Mouse (Mus musculus) kidney, embryonic 16.5 days (tissue): ENCODE data around the gene Rpusd1. TPM values are rescaled to one million over a fixed set of nuclear protein-coding genes. Genes with fewer than 3 reads are reported as not detected.

Source experiments
- ATAC-seq: fragments of 200-750 bp; cut with Nextera tagmentation; 2 replicates; pipeline ENCODE4 v1.8.0; 2017; ENCODE audit warnings: moderate TSS enrichment; ENCODE audit not compliant: low FRiP score, low TSS enrichment
- H3K27ac ChIP-seq: fragments of 300-500 bp; sonication (generic); 2 replicates; pipeline ENCODE4 v1.5.1; 2014; ENCODE audit warnings: low read length
- H3K27me3 ChIP-seq: fragments of 300-500 bp; sonication (generic); 2 replicates; pipeline ENCODE4 v1.6.1; 2014; ENCODE audit warnings: low read length, control low read depth, mixed read lengths; ENCODE audit not compliant: insufficient read depth
- H3K36me3 ChIP-seq: fragments of 300-500 bp; sonication (generic); 2 replicates; pipeline ENCODE4 v1.6.1; 2014; ENCODE audit warnings: low read length, control low read depth, mixed read lengths; ENCODE audit not compliant: insufficient read depth
- H3K4me1 ChIP-seq: fragments of 300-500 bp; sonication (generic); 2 replicates; pipeline ENCODE4 v1.6.1; 2014; ENCODE audit warnings: low read length, control low read depth, mixed read lengths; ENCODE audit not compliant: insufficient read depth
- H3K4me2 ChIP-seq: fragments of 300-500 bp; sonication (generic); replicated peaks from 2 replicates; pipeline ENCODE4 v1.6.1; 2014; ENCODE audit warnings: low read depth, low read length
- H3K4me3 ChIP-seq: fragments of 300-500 bp; sonication (generic); 2 replicates; pipeline ENCODE4 v1.5.1; 2014; ENCODE audit warnings: mild to moderate bottlenecking, low read length
- H3K9ac ChIP-seq: fragments of 300-500 bp; sonication (generic); replicated peaks from 2 replicates; pipeline ENCODE4 v1.6.1; 2014; ENCODE audit warnings: low read length
- H3K9me3 ChIP-seq: fragments of 300-500 bp; sonication (generic); 2 replicates; pipeline ENCODE4 v1.6.1; 2016; ENCODE audit warnings: low read length, control low read depth
- WGBS: fragments of 180-500 bp; shearing (Covaris S2); extraction: QIAGEN DNeasy Blood & Tissue Kit; methylation state at CpG from one replicate; pipeline ENCODE4 v1.1.7; 2014; 5-methylcytosine and 5-hydroxymethylcytosine counted together
- polyA plus RNA-seq: library from polyadenylated mRNA; unstranded; fragments of >200 nt; fragmentation: Nextera tagmentation; extraction: Ambion mirVana; gene quantifications from 2 replicates; pipeline ENCODE4 v1.2.1, GENCODE M21; 2015

Rpusd1 gene
- polyA plus RNA-seq: 26.2 and 26.8 TPM in 2 replicates

GRCm38 (mm10) chr17:25727265-25728008 lies at the start of gene Rpusd1, which contains the start of gene Chtf18:
TSS of gene Rpusd1 (plus strand) at chr17:25727670.
TSS of gene Chtf18 (minus strand) at chr17:25727419.
- Histone ChIP-seq H3K9me3 (no peaks in the 10 kb centered on the region), H3K27ac (0 out of 2 replicates have a peak within 1 kb of the TSS, but pooled peaks have one; percentile 49), H3K4me3 (peak within 1 kb of the TSS; percentile 64), H3K4me2 (peak within 1 kb of the TSS; percentile 94), H3K36me3 (peaks cover 17% of the 10 kb centered on the region; the same call in 1 of the 2 replicates), H3K9ac (peak within 1 kb of the TSS; percentile 83), H3K4me1 (peaks cover 19% of the 10 kb centered on the region), H3K27me3 (no peaks in the 10 kb centered on the region)
- WGBS: under 1% methylated on average over 37 of the region's 37 CpGs
- ATAC-seq: peak; percentile 98

DNA sequence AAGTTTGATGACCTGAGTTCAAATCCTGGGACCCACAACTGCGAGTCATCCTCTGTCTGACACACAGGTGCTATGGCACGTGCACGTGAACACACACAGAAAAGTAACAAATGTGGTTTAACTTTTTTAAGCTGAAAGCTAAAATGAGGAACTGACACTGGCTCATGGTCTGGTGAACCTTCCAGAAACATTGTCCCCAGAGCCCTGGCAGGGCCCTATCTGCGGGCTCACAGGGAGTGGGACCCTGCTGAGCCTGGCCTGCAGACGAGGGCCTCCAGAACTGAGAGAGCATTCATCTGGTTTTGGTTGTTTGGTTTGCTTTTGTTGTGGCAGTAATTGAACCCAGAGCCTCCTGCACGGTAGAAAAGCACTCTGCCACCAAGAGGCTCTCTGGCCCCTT lies 49.5 kb upstream of the Rpusd1 start:
- no peak for ATAC-seq
- Histone ChIP-seq H3K27me3 (no peaks in the 10 kb centered on the region), H3K9me3 (no peaks in the 10 kb centered on the region; the same call in 1 of the 2 replicates), H3K4me3 (no peak overlapping the region), H3K36me3 (no peaks in the 10 kb centered on the region), H3K27ac (no peak overlapping the region), H3K9ac (no peak overlapping the region), H3K4me1 (no peaks in the 10 kb centered on the region), H3K4me2 (no peak overlapping the region)
- WGBS: 70% methylated on average over 6 of the region's 6 CpGs

- H3K27ac ChIP-seq: no peak overlapping the region
- H3K4me1 ChIP-seq: no peaks in the 10 kb centered on the region
- H3K9ac ChIP-seq: no peak overlapping the region
- H3K4me3 ChIP-seq: no peak overlapping the region
- no peaks in the 10 kb centered on the region for H3K36me3 ChIP-seq
- H3K9me3 ChIP-seq: no peaks in the 10 kb centered on the region; the same call in 1 of the 2 replicates
- H3K27me3 ChIP-seq: no peaks in the 10 kb centered on the region
- H3K4me2 ChIP-seq: no peak overlapping the region
- 8% methylated on average over 5 of the region's 5 CpGs for WGBS
- no peak for ATAC-seq
Observed at GRCm38 (mm10) chr17:25679818-25680217, 47.7 kb upstream of the Rpusd1 start.

DNA sequence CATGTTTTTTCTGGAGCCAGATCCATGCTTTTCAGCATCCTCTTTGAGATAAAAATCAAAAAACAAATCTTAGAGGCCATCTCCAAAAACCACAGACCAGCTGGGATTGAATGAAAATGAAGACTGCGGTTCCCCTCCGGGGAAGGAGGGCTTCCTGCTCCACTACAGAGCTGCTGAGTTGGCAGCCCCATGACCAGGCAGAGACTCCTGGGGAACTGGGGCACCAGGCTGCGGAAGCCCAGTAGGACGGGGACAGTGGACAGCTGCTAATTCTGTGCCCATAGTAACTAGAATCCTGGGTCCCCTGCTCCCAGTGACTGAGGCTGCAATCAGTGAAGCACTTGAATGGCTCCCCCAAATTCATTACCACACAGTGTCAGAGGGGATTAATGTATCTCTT lies 45.8 kb upstream of the Rpusd1 start:
- Histone ChIP-seq H3K4me2 (no peak overlapping the region), H3K4me3 (no peak overlapping the region), H3K27me3 (no peaks in the 10 kb centered on the region), H3K27ac (no peak overlapping the region), H3K9me3 (no peaks in the 10 kb centered on the region), H3K4me1 (no peaks in the 10 kb centered on the region), H3K36me3 (no peaks in the 10 kb centered on the region), H3K9ac (no peak overlapping the region)
- no peak for ATAC-seq
- 72% methylated on average over 4 of the region's 4 CpGs for WGBS

DNA sequence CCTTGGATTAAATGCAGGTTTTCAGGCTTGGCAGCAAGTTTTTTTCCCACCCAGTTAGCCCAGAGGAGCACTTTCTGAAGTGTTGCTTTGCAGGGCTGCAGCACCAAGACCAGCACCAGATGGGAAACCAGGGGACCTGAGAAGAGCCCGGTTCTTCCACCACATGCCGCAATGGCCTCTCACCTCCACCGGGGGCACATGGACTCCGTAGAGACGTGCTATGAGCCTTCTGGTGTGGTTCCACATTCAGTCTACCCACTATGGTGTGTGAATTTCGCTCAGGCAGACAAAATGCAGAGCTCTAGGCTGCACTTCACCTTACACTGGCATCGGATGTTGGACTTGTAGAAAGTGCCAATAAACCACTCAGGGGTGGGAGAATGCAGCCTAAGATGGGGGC lies 41.1 kb upstream of the Rpusd1 start:
- H3K4me2 ChIP-seq: no peak overlapping the region
- H3K4me1 ChIP-seq: no peaks in the 10 kb centered on the region
- no peak for ATAC-seq
- H3K27ac ChIP-seq: no peak overlapping the region
- no peak overlapping the region for H3K4me3 ChIP-seq
- 48% methylated on average over 7 of the region's 7 CpGs for WGBS
- H3K9me3 ChIP-seq: no peaks in the 10 kb centered on the region
- H3K9ac ChIP-seq: no peak overlapping the region
- H3K27me3 ChIP-seq: no peaks in the 10 kb centered on the region
- no peaks in the 10 kb centered on the region for H3K36me3 ChIP-seq

GRCm38 (mm10) chr17:25688922-25689321 lies 38.5 kb upstream of the Rpusd1 start:
- 72% methylated on average over 4 of the region's 4 CpGs for WGBS
- Histone ChIP-seq H3K4me3 (no peak overlapping the region), H3K27ac (no peak overlapping the region), H3K27me3 (no peaks in the 10 kb centered on the region), H3K36me3 (no peaks in the 10 kb centered on the region), H3K9me3 (no peaks in the 10 kb centered on the region), H3K4me1 (no peaks in the 10 kb centered on the region), H3K9ac (no peak overlapping the region), H3K4me2 (no peak overlapping the region)
- ATAC-seq: no peak

- Histone ChIP-seq H3K27me3 (no peaks in the 10 kb centered on the region), H3K36me3 (no peaks in the 10 kb centered on the region), H3K9me3 (no peaks in the 10 kb centered on the region), H3K9ac (no peak overlapping the region), H3K4me3 (no peak overlapping the region), H3K4me1 (no peaks in the 10 kb centered on the region), H3K27ac (no peak overlapping the region), H3K4me2 (no peak overlapping the region)
- no peak for ATAC-seq
- 28% methylated on average over 1 of the region's 1 CpGs for WGBS
Observed at GRCm38 (mm10) chr17:25696263-25696662, 31.2 kb upstream of the Rpusd1 start.

DNA sequence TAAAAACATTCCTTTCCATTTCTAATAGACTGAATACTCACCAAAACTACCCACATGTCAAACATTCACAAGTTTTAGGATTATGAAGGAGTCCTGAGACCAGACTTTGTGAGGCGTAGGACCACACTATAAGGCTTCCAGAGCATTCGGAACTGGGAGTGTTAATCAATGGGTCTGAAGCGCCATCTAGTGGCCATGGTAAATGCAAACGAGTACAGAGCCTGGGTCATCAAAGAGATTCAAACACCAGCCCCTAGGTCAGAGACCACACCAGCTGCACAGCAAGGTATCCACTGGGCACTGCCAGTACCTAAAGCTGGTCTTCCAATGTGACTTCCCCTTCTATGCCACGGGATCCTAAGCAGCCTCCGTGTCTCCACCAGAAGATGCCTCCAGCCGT lies 29.0 kb upstream of the Rpusd1 start:
- no peaks in the 10 kb centered on the region for H3K27me3 ChIP-seq
- no peak overlapping the region for H3K4me2 ChIP-seq
- no peaks in the 10 kb centered on the region for H3K4me1 ChIP-seq
- ATAC-seq: peak; percentile 73; the same call in 1 of the 2 replicates
- H3K36me3 ChIP-seq: no peaks in the 10 kb centered on the region
- H3K9ac ChIP-seq: no peak overlapping the region
- no peak overlapping the region for H3K27ac ChIP-seq
- H3K9me3 ChIP-seq: no peaks in the 10 kb centered on the region
- WGBS: 12% methylated on average over 7 of the region's 7 CpGs
- H3K4me3 ChIP-seq: no peak overlapping the region

DNA sequence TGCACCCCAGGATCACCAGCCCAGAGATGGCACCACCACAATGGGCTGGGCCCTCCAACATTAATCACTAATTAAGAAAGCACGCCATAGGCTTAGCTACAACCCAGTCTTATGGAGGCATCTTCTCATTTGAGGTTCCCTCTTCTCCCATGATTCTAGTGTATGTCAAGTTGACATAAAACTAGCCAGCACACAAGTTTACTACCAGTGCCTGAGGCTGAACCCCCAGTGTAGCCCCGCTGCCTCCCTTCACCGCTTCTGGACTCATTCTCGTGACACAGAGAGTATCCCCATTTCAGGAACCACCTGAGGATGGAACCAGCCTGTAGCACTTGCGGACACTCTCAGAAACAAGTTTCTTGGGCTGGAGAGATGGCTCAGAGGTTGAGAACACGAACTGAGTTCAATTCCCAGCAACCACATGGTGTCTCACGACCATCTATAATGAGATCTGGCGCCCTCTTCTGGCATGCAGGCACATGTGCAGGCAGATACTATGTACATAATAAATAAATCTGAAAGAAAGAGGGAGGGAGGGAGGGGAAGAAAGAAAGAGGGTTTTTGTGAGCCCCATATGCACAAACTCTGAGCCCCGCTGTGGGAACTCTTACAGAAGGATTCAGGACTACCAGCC lies 26.5 kb upstream of the Rpusd1 start:
- ATAC-seq: no peak
- Histone ChIP-seq H3K36me3 (no peaks in the 10 kb centered on the region), H3K4me1 (no peaks in the 10 kb centered on the region), H3K9ac (no peak overlapping the region), H3K4me3 (no peak overlapping the region), H3K9me3 (no peaks in the 10 kb centered on the region), H3K4me2 (no peak overlapping the region), H3K27me3 (no peaks in the 10 kb centered on the region), H3K27ac (no peak overlapping the region)
- 62% methylated on average over 9 of the region's 9 CpGs for WGBS

DNA sequence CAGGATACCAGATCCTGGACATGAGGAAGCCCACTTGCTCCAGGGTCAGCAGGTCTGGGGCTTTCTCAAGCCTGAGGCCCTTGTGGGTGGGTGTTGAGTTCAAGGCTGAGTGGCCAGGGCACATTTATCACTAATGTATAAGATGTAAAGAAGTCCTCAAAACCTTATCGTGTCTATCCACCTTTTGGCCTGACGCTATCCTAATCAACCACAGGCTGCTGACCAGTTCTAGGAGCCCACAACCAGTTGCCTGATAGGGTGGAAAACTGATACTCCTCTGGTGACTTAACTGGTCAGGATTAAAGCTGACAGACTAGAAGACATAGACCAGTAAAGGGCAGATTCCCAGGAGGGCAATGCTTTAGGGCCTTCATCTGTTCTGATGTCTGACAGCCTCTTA lies 17.5 kb upstream of the Rpusd1 start:
- Histone ChIP-seq H3K4me1 (no peaks in the 10 kb centered on the region), H3K4me3 (no peak overlapping the region), H3K27me3 (no peaks in the 10 kb centered on the region), H3K9me3 (0 out of 2 replicates have a peak, but pooled peaks cover 5% of the 10 kb centered on the region), H3K36me3 (no peaks in the 10 kb centered on the region), H3K27ac (no peak overlapping the region), H3K9ac (no peak overlapping the region), H3K4me2 (no peak overlapping the region)
- no peak for ATAC-seq
- 90% methylated on average over 2 of the region's 2 CpGs for WGBS
